Mouse (Mus musculus) neural tube, embryonic 11.5 days (tissue): Measurements from ENCODE around the gene Fbxo27. TPM values are rescaled to one million over a fixed set of nuclear protein-coding genes. Genes with fewer than 3 reads are reported as not detected.
"Not testable (repeated sequence)": the region's sequence is repeated elsewhere in the genome, so short reads cannot be mapped to it uniquely, and the experiment has no call there.

Experiments used
- ATAC-seq: fragments of 200-750 bp; cut with Nextera tagmentation; 2 replicates; pipeline ENCODE4 v1.8.0; 2017; ENCODE audit warnings: moderate number of reproducible peaks, mild to moderate bottlenecking, moderate TSS enrichment, moderate library complexity; ENCODE audit not compliant: insufficient read depth, low FRiP score, low TSS enrichment
- DNase-seq: peaks from one replicate; pipeline ENCODE4 v3.0.0-alpha.2; 2015; ENCODE audit warnings: low spot score
- H3K27ac ChIP-seq: fragments of 300-500 bp; sonication (generic); 2 replicates; pipeline ENCODE4 v1.5.1; 2014; ENCODE audit warnings: low read depth, mild to moderate bottlenecking, low read length
- H3K27me3 ChIP-seq: fragments of 300-500 bp; sonication (generic); 2 replicates; pipeline ENCODE4 v1.6.1; 2014; ENCODE audit warnings: mild to moderate bottlenecking, low read length, mixed read lengths; ENCODE audit not compliant: control insufficient read depth, insufficient read depth
- H3K36me3 ChIP-seq: fragments of 300-500 bp; sonication (generic); 2 replicates; pipeline ENCODE4 v1.6.1; 2014; ENCODE audit warnings: mild to moderate bottlenecking, low read length, moderate library complexity, mixed read lengths; ENCODE audit not compliant: control insufficient read depth, insufficient read depth
- H3K4me1 ChIP-seq: fragments of 300-500 bp; sonication (generic); 2 replicates; pipeline ENCODE4 v1.6.1; 2014; ENCODE audit warnings: low read length, mixed read lengths; ENCODE audit not compliant: control insufficient read depth, insufficient read depth
- H3K4me2 ChIP-seq: fragments of 300-500 bp; sonication (generic); 2 replicates; pipeline ENCODE4 v1.6.1; 2014; ENCODE audit warnings: low read depth, mild to moderate bottlenecking, moderate library complexity
- H3K4me3 ChIP-seq: fragments of 300-500 bp; sonication (generic); 2 replicates; pipeline ENCODE4 v1.5.1; 2014; ENCODE audit warnings: low read depth, low read length
- H3K9ac ChIP-seq: fragments of 300-500 bp; sonication (generic); 2 replicates; pipeline ENCODE4 v1.6.1; 2014; ENCODE audit warnings: mild to moderate bottlenecking, low read length
- H3K9me3 ChIP-seq: fragments of 300-500 bp; sonication (generic); 2 replicates; pipeline ENCODE4 v1.6.1; 2016; ENCODE audit warnings: low read length; ENCODE audit not compliant: control insufficient read depth
- WGBS: fragments of 180-500 bp; shearing (Covaris S2); extraction: QIAGEN DNeasy Blood & Tissue Kit; methylation state at CpG from one replicate; pipeline ENCODE4 v1.1.7; 2014; 5-methylcytosine and 5-hydroxymethylcytosine counted together
- polyA plus RNA-seq: library from polyadenylated mRNA; unstranded; fragments of >200 nt; fragmentation: Nextera tagmentation; extraction: Ambion mirVana; gene quantifications from 2 replicates; pipeline ENCODE4 v1.2.1, GENCODE M21; 2014

Fbxo27 gene
- polyA plus RNA-seq, 1 experiment from 2014 or later, result 5.3 TPM

- H3K27ac ChIP-seq, result no peak overlapping the region
- H3K4me1 ChIP-seq, result 0 out of 2 replicates have a peak, but pooled peaks cover 4% of the 10 kb centered on the region
- WGBS, result 57% methylated on average over 8 of the region's 8 CpGs
- H3K4me3 ChIP-seq, result no peak overlapping the region
- no peaks in the 10 kb centered on the region for H3K36me3 ChIP-seq
- no peaks in the 10 kb centered on the region for H3K9me3 ChIP-seq
- H3K9ac ChIP-seq, result no peak overlapping the region
- H3K27me3 ChIP-seq, result no peaks in the 10 kb centered on the region
- DNase-seq, result no peak
- H3K4me2 ChIP-seq, result no peak overlapping the region
- ATAC-seq, result no peak
These were observed 2.4 kb downstream of the Fbxo27 start for GRCm38 (mm10) chr7:28694966-28695511.

- Histone ChIP-seq H3K4me1 (0 out of 2 replicates have a peak, but pooled peaks cover 4% of the 10 kb centered on the region), H3K27ac (no peak overlapping the region), H3K4me2 (no peak overlapping the region), H3K9ac (no peak overlapping the region), H3K4me3 (no peak overlapping the region), H3K27me3 (no peaks in the 10 kb centered on the region), H3K36me3 (no peaks in the 10 kb centered on the region), H3K9me3 (no peaks in the 10 kb centered on the region)
- 93% methylated on average over 11 of the region's 11 CpGs for WGBS
- ATAC-seq (no peak), DNase-seq (no peak)
These were observed 4.6 kb downstream of the Fbxo27 start for GRCm38 (mm10) chr7:28697277-28697676.

- no peaks in the 10 kb centered on the region for H3K4me1 ChIP-seq
- no peaks in the 10 kb centered on the region for H3K36me3 ChIP-seq
- H3K27ac ChIP-seq, result no peak overlapping the region
- 93% methylated on average over 4 of the region's 4 CpGs for WGBS
- no peak overlapping the region for H3K4me2 ChIP-seq
- no peaks in the 10 kb centered on the region for H3K27me3 ChIP-seq
- DNase-seq, result no peak
- no peak for ATAC-seq
- no peaks in the 10 kb centered on the region for H3K9me3 ChIP-seq
- no peak overlapping the region for H3K9ac ChIP-seq
- H3K4me3 ChIP-seq, result no peak overlapping the region
These were observed 7.6 kb downstream of the Fbxo27 start for GRCm38 (mm10) chr7:28700269-28700668.

GRCm38 (mm10) chr7:28701306-28701705, 8.7 kb downstream of the Fbxo27 start:
- 97% methylated on average over 12 of the region's 12 CpGs for WGBS

GRCm38 (mm10) chr7:28702601-28703143, 10.0 kb downstream of the Fbxo27 start:
- WGBS, result 81% methylated on average over 9 of the region's 9 CpGs
- H3K27me3 ChIP-seq, result no peaks in the 10 kb centered on the region
- H3K36me3 ChIP-seq, result no peaks in the 10 kb centered on the region
- H3K9me3 ChIP-seq, result no peaks in the 10 kb centered on the region
- no peak overlapping the region for H3K4me3 ChIP-seq
- DNase-seq (no peak), ATAC-seq (no peak)
- H3K4me2 ChIP-seq, result no peak overlapping the region
- no peaks in the 10 kb centered on the region for H3K4me1 ChIP-seq
- no peak overlapping the region for H3K9ac ChIP-seq
- no peak overlapping the region for H3K27ac ChIP-seq

More at GRCm38 (mm10) chr7:28701306-28701705, 8.7 kb downstream of the Fbxo27 start:
- not testable (repeated sequence) for H3K4me2 ChIP-seq, H3K4me3 ChIP-seq, DNase-seq, H3K27ac ChIP-seq, ATAC-seq, H3K36me3 ChIP-seq, H3K9me3 ChIP-seq, H3K27me3 ChIP-seq, H3K4me1 ChIP-seq, H3K9ac ChIP-seq

- H3K4me1 ChIP-seq, result no peaks in the 10 kb centered on the region
- no peak overlapping the region for H3K4me3 ChIP-seq
- ATAC-seq, result no peak
- no peaks in the 10 kb centered on the region for H3K9me3 ChIP-seq
- H3K27me3 ChIP-seq, result no peaks in the 10 kb centered on the region
- no peak overlapping the region for H3K9ac ChIP-seq
- H3K4me2 ChIP-seq, result no peak overlapping the region
- no peaks in the 10 kb centered on the region for H3K36me3 ChIP-seq
- no peak overlapping the region for H3K27ac ChIP-seq
- DNase-seq, result no peak
These were observed 16.8 kb downstream of the Fbxo27 start for GRCm38 (mm10) chr7:28709454-28709853.

- H3K9me3 ChIP-seq, result no peaks in the 10 kb centered on the region
- no peaks in the 10 kb centered on the region for H3K27me3 ChIP-seq
- ATAC-seq (no peak), DNase-seq (no peak)
- H3K4me2 ChIP-seq, result no peak overlapping the region
- no peak overlapping the region for H3K4me3 ChIP-seq
- no peak overlapping the region for H3K27ac ChIP-seq
- H3K36me3 ChIP-seq, result no peaks in the 10 kb centered on the region
- H3K4me1 ChIP-seq, result no peaks in the 10 kb centered on the region
- no peak overlapping the region for H3K9ac ChIP-seq
- 64% methylated on average over 3 of the region's 3 CpGs for WGBS
These were observed 18.3 kb downstream of the Fbxo27 start for GRCm38 (mm10) chr7:28710962-28711361.

- WGBS, result 84% methylated on average over 5 of the region's 5 CpGs
- no peak overlapping the region for H3K4me2 ChIP-seq
- H3K27me3 ChIP-seq, result no peaks in the 10 kb centered on the region
- no peak overlapping the region for H3K27ac ChIP-seq
- DNase-seq (no peak), ATAC-seq (no peak)
- H3K4me1 ChIP-seq, result 0 out of 2 replicates have a peak, but pooled peaks cover 3% of the 10 kb centered on the region
- H3K9ac ChIP-seq, result no peak overlapping the region
- no peak overlapping the region for H3K4me3 ChIP-seq
- H3K9me3 ChIP-seq, result no peaks in the 10 kb centered on the region
- H3K36me3 ChIP-seq, result no peaks in the 10 kb centered on the region
These were observed 22.0 kb downstream of the Fbxo27 start for GRCm38 (mm10) chr7:28714667-28715066.

GRCm38 (mm10) chr7:28715598-28715997, 22.9 kb downstream of the Fbxo27 start:
- Histone ChIP-seq H3K9ac (no peak overlapping the region), H3K4me2 (no peak overlapping the region), H3K27me3 (no peaks in the 10 kb centered on the region), H3K36me3 (no peaks in the 10 kb centered on the region), H3K9me3 (no peaks in the 10 kb centered on the region), H3K4me1 (0 out of 2 replicates have a peak, but pooled peaks cover 3% of the 10 kb centered on the region), H3K4me3 (no peak overlapping the region), H3K27ac (no peak overlapping the region)
- DNase-seq, result no peak
- WGBS, result 94% methylated on average over 2 of the region's 2 CpGs
- ATAC-seq, result no peak
